Mouse (Mus musculus): Measurements from ENCODE around the gene Mb21d2. TPM values are rescaled to one million over a fixed set of nuclear protein-coding genes. Genes with fewer than 3 reads are reported as not detected.

Mb21d2 gene
- total RNA-seq, 2 experiments from 2014 or later, result 25.8 to 26.9 TPM

GRCm38 (mm10) chr16:28902620-28903565, 26.6 kb downstream of the Mb21d2 start:
- DNase-seq (ENCODE audit: extremely low spot score in 1 of 2, low spot score in 1 of 2), result no peak

GRCm38 (mm10) chr16:28899161-28899540, 30.3 kb downstream of the Mb21d2 start:
- DNase-seq (ENCODE audit: extremely low spot score in 1 of 2, low spot score in 1 of 2), result no peak

- DNase-seq (ENCODE audit: extremely low spot score in 1 of 2, low spot score in 1 of 2), result no peak
Observed at GRCm38 (mm10) chr16:28898509-28899160, 30.8 kb downstream of the Mb21d2 start.

- no peak for DNase-seq (ENCODE audit: extremely low spot score in 1 of 2, low spot score in 1 of 2)
Observed at GRCm38 (mm10) chr16:28896571-28896970, 32.9 kb downstream of the Mb21d2 start.

GRCm38 (mm10) chr16:28894872-28895271, 34.6 kb downstream of the Mb21d2 start:
- DNase-seq (ENCODE audit: extremely low spot score in 1 of 2, low spot score in 1 of 2), result no peak

- DNase-seq (ENCODE audit: extremely low spot score in 1 of 2, low spot score in 1 of 2), result no peak
Observed at GRCm38 (mm10) chr16:28893266-28893665, 36.2 kb downstream of the Mb21d2 start.

- no peak for DNase-seq (ENCODE audit: extremely low spot score in 1 of 2, low spot score in 1 of 2)
Observed at GRCm38 (mm10) chr16:28886201-28886745, 43.2 kb downstream of the Mb21d2 start.

- DNase-seq (ENCODE audit: extremely low spot score in 1 of 2, low spot score in 1 of 2), result no peak
Observed at GRCm38 (mm10) chr16:28885474-28885873, 44.0 kb downstream of the Mb21d2 start.

GRCm38 (mm10) chr16:28884661-28885060, 44.8 kb downstream of the Mb21d2 start:
- no peak for DNase-seq (ENCODE audit: extremely low spot score in 1 of 2, low spot score in 1 of 2)

GRCm38 (mm10) chr16:28883649-28884048, 45.8 kb downstream of the Mb21d2 start:
- DNase-seq (ENCODE audit: extremely low spot score in 1 of 2, low spot score in 1 of 2), result no peak

- DNase-seq (ENCODE audit: extremely low spot score in 1 of 2, low spot score in 1 of 2), result no peak
Observed at GRCm38 (mm10) chr16:28882687-28883428, 46.6 kb downstream of the Mb21d2 start.

- DNase-seq (ENCODE audit: extremely low spot score in 1 of 2, low spot score in 1 of 2), result no peak
Observed at GRCm38 (mm10) chr16:28881787-28882186, 47.7 kb downstream of the Mb21d2 start.

GRCm38 (mm10) chr16:28880756-28881155, 48.7 kb downstream of the Mb21d2 start:
- DNase-seq (ENCODE audit: extremely low spot score in 1 of 2, low spot score in 1 of 2), result no peak

- no peak for DNase-seq (ENCODE audit: extremely low spot score in 1 of 2, low spot score in 1 of 2)
Observed at GRCm38 (mm10) chr16:28880307-28880681, 49.2 kb downstream of the Mb21d2 start.

GRCm38 (mm10) chr16:28879636-28880306, 49.7 kb downstream of the Mb21d2 start:
- DNase-seq (ENCODE audit: extremely low spot score in 1 of 2, low spot score in 1 of 2), result no peak

GRCm38 (mm10) chr16:28877162-28877662, 52.3 kb downstream of the Mb21d2 start:
- DNase-seq (ENCODE audit: extremely low spot score in 1 of 2, low spot score in 1 of 2), result no peak

GRCm38 (mm10) chr16:28873404-28873895, 56.0 kb downstream of the Mb21d2 start:
- no peak for DNase-seq (ENCODE audit: extremely low spot score in 1 of 2, low spot score in 1 of 2)

GRCm38 (mm10) chr16:28870860-28871259, 58.6 kb downstream of the Mb21d2 start:
- DNase-seq (ENCODE audit: extremely low spot score in 1 of 2, low spot score in 1 of 2), result no peak

GRCm38 (mm10) chr16:28870456-28870855, 59.0 kb downstream of the Mb21d2 start:
- DNase-seq (ENCODE audit: extremely low spot score in 1 of 2, low spot score in 1 of 2), result no peak

- DNase-seq (ENCODE audit: extremely low spot score in 1 of 2, low spot score in 1 of 2), result no peak
Observed at GRCm38 (mm10) chr16:28868864-28869263, 60.6 kb downstream of the Mb21d2 start.
